ENCODE assay signal across 8 mouse cellular contexts in the genomic region with DNA sequence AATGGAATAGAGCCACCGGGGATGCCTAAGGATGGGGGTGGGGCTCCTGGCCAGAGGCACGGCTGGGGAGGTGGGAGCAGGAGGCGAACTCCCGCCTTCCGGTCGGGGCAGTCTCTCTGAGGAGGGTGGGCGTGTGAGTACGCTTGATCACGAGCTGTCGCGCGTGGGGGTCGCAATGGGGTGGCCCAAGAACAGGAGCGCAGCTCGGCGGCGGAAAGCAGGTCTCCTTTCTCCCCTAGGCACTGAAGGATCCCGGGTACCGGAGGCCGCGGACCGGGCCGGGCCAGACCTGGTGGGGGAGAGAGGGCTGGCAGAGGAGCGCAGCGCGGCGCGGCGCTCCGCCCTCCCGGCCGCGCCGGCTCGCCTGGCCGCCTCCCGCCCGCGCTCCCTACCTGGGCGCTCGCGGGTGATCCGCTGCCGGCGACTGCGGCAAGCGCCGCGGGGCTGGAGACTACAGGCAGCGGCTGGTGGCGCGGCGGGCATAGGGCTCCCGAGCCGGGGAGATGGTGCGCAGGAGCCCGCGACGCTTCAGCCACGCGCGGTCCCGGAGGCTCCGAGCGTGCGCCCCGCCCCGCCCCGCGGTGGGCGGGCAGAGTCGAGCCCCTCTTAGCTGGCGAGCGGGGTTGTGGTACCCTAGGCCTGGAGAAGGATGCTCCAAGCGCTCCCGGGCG. TPM values are rescaled to one million over a fixed set of nuclear protein-coding genes. Genes with fewer than 3 reads are reported as not detected.
DNase-seq lines count a peak whose midpoint lies in the region; ATAC-seq lines count a peak whose summit lies in the region.

Gene Htr6, minus strand, starts transcription at position 530 of the 671 bp plus-strand sequence.

- peak; percentile 62 for ATAC-seq in frontal cortex, adult (ENCODE audit: low TSS enrichment)
- no peak for ATAC-seq in limb, embryonic 11.5 days (ENCODE audit: insufficient number of reproducible peaks, low FRiP score, low TSS enrichment, low read depth)
- ATAC-seq in stomach, embryonic 15.5 days (ENCODE audit: insufficient read depth, low FRiP score, low read depth): peak; percentile 48

- WGBS in limb, embryonic 11.5 days: under 1% methylated on average over 72 of the region's 77 CpGs
- under 1% methylated on average over 76 of the region's 77 CpGs for WGBS in stomach, embryonic 15.5 days

- peak within 1 kb of the TSS; percentile 95 for H3K4me2 ChIP-seq in limb, embryonic 11.5 days (ENCODE audit: low read depth, severe bottlenecking)
- H3K4me2 ChIP-seq in stomach, embryonic 15.5 days: peak within 1 kb of the TSS; percentile 95

- H3K9ac ChIP-seq in limb, embryonic 11.5 days (ENCODE audit: low read length): peak within 1 kb of the TSS; percentile 47; the same call in 1 of the 2 replicates
- H3K9ac ChIP-seq in stomach, embryonic 15.5 days: 0 out of 2 replicates have a peak within 1 kb of the TSS, but pooled peaks have one; percentile 4

- peak within 1 kb of the TSS; percentile 48 for H3K4me3 ChIP-seq in limb, embryonic 11.5 days (ENCODE audit: low read depth, low read length)
- peak within 1 kb of the TSS; percentile 52 for H3K4me3 ChIP-seq in stomach, embryonic 15.5 days (replicated peaks)

- peaks cover 51% of the 10 kb centered on the region for H3K27me3 ChIP-seq in limb, embryonic 11.5 days (ENCODE audit: control insufficient read depth, insufficient read depth, low read length)
- H3K27me3 ChIP-seq in stomach, embryonic 15.5 days (replicated peaks): peaks cover 50% of the 10 kb centered on the region

- no peaks in the 10 kb centered on the region for H3K9me3 ChIP-seq in limb, embryonic 11.5 days (ENCODE audit: control insufficient read depth, low read length)
- H3K9me3 ChIP-seq in stomach, embryonic 15.5 days: no peaks in the 10 kb centered on the region

- DNase-seq in frontal cortex, postnatal 25 days (ENCODE audit: low spot score in 2 of 2): no peak
- peak; percentile 61 for DNase-seq in right cerebral cortex, postnatal 25 days
- DNase-seq in right cerebral cortex, postnatal 14 days: no peak
- peak; percentile 51 for DNase-seq in limb, embryonic 11.5 days (ENCODE audit: low spot score)
- no peak for DNase-seq in yolk sac, embryonic 10.5 days (ENCODE audit: low spot score)
- no peak for DNase-seq in lung, postnatal 25 days (ENCODE audit: low spot score)

- H3K4me1 ChIP-seq in limb, embryonic 11.5 days (ENCODE audit: control insufficient read depth, insufficient read depth, low read length): peaks cover 12% of the 10 kb centered on the region; the same call in 1 of the 2 replicates
- peaks cover 17% of the 10 kb centered on the region for H3K4me1 ChIP-seq in stomach, embryonic 15.5 days

- no peaks in the 10 kb centered on the region for H3K36me3 ChIP-seq in limb, embryonic 11.5 days (ENCODE audit: control insufficient read depth, insufficient read depth, low read length)
- no peaks in the 10 kb centered on the region for H3K36me3 ChIP-seq in stomach, embryonic 15.5 days

- no peak within 1 kb of the TSS for H3K27ac ChIP-seq in limb, embryonic 11.5 days (replicated peaks; ENCODE audit: low read depth, low read length)
- no peak within 1 kb of the TSS for H3K27ac ChIP-seq in stomach, embryonic 15.5 days

RNA-seq across cellular contexts. Expression of gene Htr6, which starts in this region (rescaled TPM):
- 0.07 and 0.11 TPM in 2 replicates for polyA plus RNA-seq in limb, embryonic 11.5 days (2014; fragmentation: Nextera tagmentation; extraction: Ambion mirVana)
- polyA plus RNA-seq in stomach, embryonic 15.5 days (2015; fragmentation: Nextera tagmentation; extraction: Ambion mirVana): 0.14 TPM in 1 of 2 replicates, not detected in the other

Comparison
In these comparisons a context has a peak if more than half of its experiments do, and no peak if none do; other contexts are left out.
1. Peak in DNase-seq, H3K4me3 ChIP-seq, H3K9ac ChIP-seq and H3K4me2 ChIP-seq in limb, embryonic 11.5 days; RNA of the gene not detected or under 1 TPM.
2. Peak in ATAC-seq, H3K4me3 ChIP-seq, H3K9ac ChIP-seq and H3K4me2 ChIP-seq in stomach, embryonic 15.5 days; RNA of the gene not detected or under 1 TPM.